Mouse (Mus musculus): ENCODE measurements around the gene Gm35549. TPM values are rescaled to one million over a fixed set of nuclear protein-coding genes. Genes with fewer than 3 reads are reported as not detected.

Gm35549 gene
- polyA plus RNA-seq, 1 experiment from 2014 or later = 0.34 TPM

GRCm38 (mm10) chr9:122815239-122815851 lies 28.5 kb downstream of the Gm35549 start:
- Histone ChIP-seq H3K9me3 (no peaks in the 10 kb centered on the region), H3K9ac (no peak overlapping the region), H3K4me2 (replicated peaks) (no peak overlapping the region), H3K27me3 (replicated peaks) (no peaks in the 10 kb centered on the region), H3K4me3 (no peak overlapping the region), H3K36me3 (peaks cover 16% of the 10 kb centered on the region), H3K27ac (no peak overlapping the region), H3K4me1 (no peaks in the 10 kb centered on the region)
- no peak for ATAC-seq (ENCODE audit: low FRiP score, low read depth)
- 90% methylated on average over 4 of the region's 4 CpGs for WGBS

- Histone ChIP-seq H3K27me3 (replicated peaks) (no peaks in the 10 kb centered on the region), H3K36me3 (peaks cover 12% of the 10 kb centered on the region)
These were observed 29.1 kb downstream of the Gm35549 start for GRCm38 (mm10) chr9:122814775-122815174.

GRCm38 (mm10) chr9:122812386-122812785 lies 31.4 kb downstream of the Gm35549 start:
- WGBS = 91% methylated on average over 5 of the region's 5 CpGs
- H3K36me3 ChIP-seq = peaks cover 5% of the 10 kb centered on the region; the same call in 1 of the 2 replicates
- H3K4me1 ChIP-seq = no peaks in the 10 kb centered on the region
- no peak overlapping the region for H3K9ac ChIP-seq
- ATAC-seq (ENCODE audit: low FRiP score, low read depth) = no peak
- H3K9me3 ChIP-seq = no peaks in the 10 kb centered on the region
- no peak overlapping the region for H3K4me2 ChIP-seq (replicated peaks)
- H3K27ac ChIP-seq = no peak overlapping the region
- no peaks in the 10 kb centered on the region for H3K27me3 ChIP-seq (replicated peaks)
- no peak overlapping the region for H3K4me3 ChIP-seq

More at GRCm38 (mm10) chr9:122814775-122815174, 29.1 kb downstream of the Gm35549 start:
- ATAC-seq (ENCODE audit: low FRiP score, low read depth) = no peak
- Histone ChIP-seq H3K9me3 (no peaks in the 10 kb centered on the region), H3K4me2 (replicated peaks) (no peak overlapping the region), H3K4me3 (no peak overlapping the region), H3K4me1 (no peaks in the 10 kb centered on the region), H3K27ac (no peak overlapping the region), H3K9ac (no peak overlapping the region)
- WGBS = 94% methylated on average over 2 of the region's 2 CpGs

GRCm38 (mm10) chr9:122810212-122810611 lies 33.6 kb downstream of the Gm35549 start:
- H3K4me3 ChIP-seq = no peak overlapping the region
- H3K27ac ChIP-seq = no peak overlapping the region
- H3K9ac ChIP-seq = no peak overlapping the region
- H3K27me3 ChIP-seq (replicated peaks) = no peaks in the 10 kb centered on the region
- 94% methylated on average over 3 of the region's 3 CpGs for WGBS
- no peak for ATAC-seq (ENCODE audit: low FRiP score, low read depth)
- H3K36me3 ChIP-seq = peaks cover 5% of the 10 kb centered on the region; the same call in 1 of the 2 replicates
- H3K9me3 ChIP-seq = no peaks in the 10 kb centered on the region
- no peak overlapping the region for H3K4me2 ChIP-seq (replicated peaks)
- peaks cover 7% of the 10 kb centered on the region; the same call in 1 of the 2 replicates for H3K4me1 ChIP-seq

GRCm38 (mm10) chr9:122807186-122807585 lies 36.6 kb downstream of the Gm35549 start:
- H3K27me3 ChIP-seq (replicated peaks) = no peaks in the 10 kb centered on the region
- peaks cover 7% of the 10 kb centered on the region; the same call in 1 of the 2 replicates for H3K4me1 ChIP-seq
- H3K27ac ChIP-seq = no peak overlapping the region
- no peak for ATAC-seq (ENCODE audit: low FRiP score, low read depth)
- WGBS = 96% methylated on average over 2 of the region's 2 CpGs
- peaks cover 5% of the 10 kb centered on the region; the same call in 1 of the 2 replicates for H3K36me3 ChIP-seq
- no peaks in the 10 kb centered on the region for H3K9me3 ChIP-seq
- H3K4me3 ChIP-seq = no peak overlapping the region
- H3K4me2 ChIP-seq (replicated peaks) = no peak overlapping the region
- H3K9ac ChIP-seq = no peak overlapping the region

GRCm38 (mm10) chr9:122805845-122806341 lies 37.9 kb downstream of the Gm35549 start:
- Histone ChIP-seq H3K4me2 (replicated peaks) (peak overlapping the region; percentile 93), H3K36me3 (no peaks in the 10 kb centered on the region), H3K4me3 (peak overlapping the region; percentile 68), H3K27ac (peak overlapping the region; percentile 86), H3K4me1 (peaks cover 7% of the 10 kb centered on the region; the same call in 1 of the 2 replicates), H3K9ac (peak overlapping the region; percentile 75), H3K27me3 (replicated peaks) (no peaks in the 10 kb centered on the region), H3K9me3 (no peaks in the 10 kb centered on the region)
- no peak for ATAC-seq (ENCODE audit: low FRiP score, low read depth)
- WGBS = 16% methylated on average over 10 of the region's 10 CpGs

GRCm38 (mm10) chr9:122805053-122805844 lies 38.6 kb downstream of the Gm35549 start, which contains the start of gene Tcaim:
Gene Tcaim (plus strand): TSS chr9:122805539.
- Histone ChIP-seq H3K27ac (peak within 1 kb of the TSS; percentile 86), H3K4me2 (replicated peaks) (peak within 1 kb of the TSS; percentile 93), H3K4me1 (peaks cover 7% of the 10 kb centered on the region; the same call in 1 of the 2 replicates), H3K9me3 (no peaks in the 10 kb centered on the region), H3K9ac (peak within 1 kb of the TSS; percentile 75), H3K36me3 (no peaks in the 10 kb centered on the region), H3K4me3 (peak within 1 kb of the TSS; percentile 68), H3K27me3 (replicated peaks) (no peaks in the 10 kb centered on the region)
- WGBS = 8% methylated on average over 42 of the region's 42 CpGs
- ATAC-seq (ENCODE audit: low FRiP score, low read depth) = peak; percentile 99

GRCm38 (mm10) chr9:122786534-122786933 lies 57.3 kb downstream of the Gm35549 start:
- WGBS = 89% methylated on average over 1 of the region's 1 CpGs
- no peak overlapping the region for H3K4me3 ChIP-seq
- H3K27me3 ChIP-seq (replicated peaks) = no peaks in the 10 kb centered on the region
- no peak for ATAC-seq (ENCODE audit: low FRiP score, low read depth)
- H3K4me1 ChIP-seq = no peaks in the 10 kb centered on the region
- H3K36me3 ChIP-seq = no peaks in the 10 kb centered on the region
- H3K9me3 ChIP-seq = no peaks in the 10 kb centered on the region
- H3K4me2 ChIP-seq (replicated peaks) = no peak overlapping the region
- no peak overlapping the region for H3K9ac ChIP-seq
- no peak overlapping the region for H3K27ac ChIP-seq

- no peak overlapping the region for H3K27ac ChIP-seq
- H3K4me3 ChIP-seq = no peak overlapping the region
- H3K36me3 ChIP-seq = no peaks in the 10 kb centered on the region
- WGBS = 83% methylated on average over 5 of the region's 5 CpGs
- ATAC-seq (ENCODE audit: low FRiP score, low read depth) = no peak
- no peaks in the 10 kb centered on the region for H3K9me3 ChIP-seq
- no peaks in the 10 kb centered on the region for H3K27me3 ChIP-seq (replicated peaks)
- no peaks in the 10 kb centered on the region for H3K4me1 ChIP-seq
- H3K4me2 ChIP-seq (replicated peaks) = no peak overlapping the region
- H3K9ac ChIP-seq = no peak overlapping the region
These were observed 58.6 kb downstream of the Gm35549 start for GRCm38 (mm10) chr9:122785231-122785630.

Other genes with a start within 250 kb of the Gm35549 start
- not detected in 2 replicates for gene Topaz1, start 96.7 kb downstream of the Gm35549 start, polyA plus RNA-seq (2016; fragmentation: Nextera tagmentation; extraction: Ambion mirVana)
- gene Tcaim, start 38.5 kb downstream of the Gm35549 start, polyA plus RNA-seq (2016; fragmentation: Nextera tagmentation; extraction: Ambion mirVana) = 7.1 and 7.8 TPM in 2 replicates
- gene Zfp445, start 22.0 kb upstream of the Gm35549 start, polyA plus RNA-seq (2016; fragmentation: Nextera tagmentation; extraction: Ambion mirVana) = 101 and 115 TPM in 2 replicates
- gene Zkscan7, start 41.6 kb upstream of the Gm35549 start, polyA plus RNA-seq (2016; fragmentation: Nextera tagmentation; extraction: Ambion mirVana) = 4.0 and 4.8 TPM in 2 replicates
- gene Zfp105, start 79.0 kb upstream of the Gm35549 start, polyA plus RNA-seq (2016; fragmentation: Nextera tagmentation; extraction: Ambion mirVana) = 31.1 and 32.0 TPM in 2 replicates
- 29.1 and 31.8 TPM in 2 replicates for gene 1110059G10Rik, start 107.0 kb upstream of the Gm35549 start, polyA plus RNA-seq (2016; fragmentation: Nextera tagmentation; extraction: Ambion mirVana)
- 44.0 and 49.3 TPM in 2 replicates for gene Kif15, start 107.0 kb upstream of the Gm35549 start, polyA plus RNA-seq (2016; fragmentation: Nextera tagmentation; extraction: Ambion mirVana)
- 17.9 and 20.4 TPM in 2 replicates for gene Tmem42, start 177.3 kb upstream of the Gm35549 start, polyA plus RNA-seq (2016; fragmentation: Nextera tagmentation; extraction: Ambion mirVana)
- 0.24 and 0.50 TPM in 2 replicates for gene Tgm4, start 190.7 kb upstream of the Gm35549 start, polyA plus RNA-seq (2016; fragmentation: Nextera tagmentation; extraction: Ambion mirVana)

Measured in neural tube, embryonic 12.5 days (tissue).